Mouse (Mus musculus) kidney, embryonic 15.5 days (tissue): ENCODE measurements around the gene Wdr70. TPM values are rescaled to one million over a fixed set of nuclear protein-coding genes. Genes with fewer than 3 reads are reported as not detected.

Experiments used
- ATAC-seq: fragments of 200-750 bp; cut with Nextera tagmentation; replicated peaks from 2 replicates; pipeline ENCODE4 v1.8.0; 2017; ENCODE audit warnings: moderate TSS enrichment; ENCODE audit not compliant: low FRiP score
- H3K27ac ChIP-seq: fragments of 300-500 bp; sonication (generic); 2 replicates; pipeline ENCODE4 v1.5.1; 2015; ENCODE audit warnings: mild to moderate bottlenecking, inconsistent platforms
- H3K27me3 ChIP-seq: fragments of 300-500 bp; sonication (generic); 2 replicates; pipeline ENCODE4 v1.6.1; 2015; ENCODE audit warnings: inconsistent platforms
- H3K36me3 ChIP-seq: fragments of 300-500 bp; sonication (generic); 2 replicates; pipeline ENCODE4 v1.6.1; 2015; ENCODE audit warnings: inconsistent platforms
- H3K4me1 ChIP-seq: fragments of 300-500 bp; sonication (generic); 2 replicates; pipeline ENCODE4 v1.6.1; 2015; ENCODE audit warnings: inconsistent platforms
- H3K4me2 ChIP-seq: fragments of 300-500 bp; sonication (generic); 2 replicates; pipeline ENCODE4 v1.6.1; 2015; ENCODE audit warnings: moderate library complexity, mild to moderate bottlenecking, inconsistent platforms
- H3K4me3 ChIP-seq: fragments of 300-500 bp; sonication (generic); replicated peaks from 2 replicates; pipeline ENCODE4 v1.5.1; 2015; ENCODE audit warnings: mild to moderate bottlenecking, inconsistent platforms
- H3K9ac ChIP-seq: fragments of 300-500 bp; sonication (generic); 2 replicates; pipeline ENCODE4 v1.6.1; 2015; ENCODE audit warnings: mild to moderate bottlenecking, inconsistent platforms
- H3K9me3 ChIP-seq: fragments of 300-500 bp; sonication (generic); replicated peaks from 2 replicates; pipeline ENCODE4 v1.6.1; 2016; ENCODE audit warnings: inconsistent platforms
- WGBS: fragments of 180-500 bp; shearing (Covaris S2); methylation state at CpG from one replicate; pipeline ENCODE4 v1.1.7; 2015; ENCODE audit warnings: mixed read lengths; 5-methylcytosine and 5-hydroxymethylcytosine counted together
- microRNA-seq: library from miRNA; unstranded; fragments of <30 nt; microRNA quantifications from one replicate; pipeline ENCODE4, GENCODE M21; 2016
- polyA plus RNA-seq: library from polyadenylated mRNA; unstranded; fragments of >200 nt; fragmentation: Nextera tagmentation; extraction: Ambion mirVana; gene quantifications from 2 replicates; pipeline ENCODE4 v1.2.1, GENCODE M21; 2015

Gene Wdr70
- polyA plus RNA-seq, 1 experiment from 2014 or later = 59.4 TPM

- peak; percentile 83 for ATAC-seq
- Histone ChIP-seq H3K9me3 (no peaks in the 10 kb centered on the region), H3K4me2 (no peak overlapping the region), H3K27ac (peak overlapping the region; percentile 39; the same call in 1 of the 2 replicates), H3K27me3 (no peaks in the 10 kb centered on the region), H3K4me1 (0 out of 2 replicates have a peak, but pooled peaks cover 6% of the 10 kb centered on the region), H3K36me3 (peaks cover 30% of the 10 kb centered on the region), H3K9ac (no peak overlapping the region), H3K4me3 (no peak overlapping the region)
- WGBS = 40% methylated on average over 8 of the region's 8 CpGs
Measured at GRCm38 (mm10) chr15:7838060-7838920, 260.7 kb downstream of the Wdr70 start.

GRCm38 (mm10) chr15:7835404-7835803 is 263.6 kb downstream of the Wdr70 start:
- Histone ChIP-seq H3K9me3 (no peaks in the 10 kb centered on the region), H3K4me3 (no peak overlapping the region), H3K9ac (no peak overlapping the region), H3K4me1 (0 out of 2 replicates have a peak, but pooled peaks cover 6% of the 10 kb centered on the region), H3K36me3 (peaks cover 40% of the 10 kb centered on the region), H3K27me3 (no peaks in the 10 kb centered on the region), H3K4me2 (no peak overlapping the region), H3K27ac (no peak overlapping the region)
- no peak for ATAC-seq
- 84% methylated on average over 9 of the region's 9 CpGs for WGBS

GRCm38 (mm10) chr15:7825530-7825929 is 273.5 kb downstream of the Wdr70 start:
- Histone ChIP-seq H3K9ac (no peak overlapping the region), H3K36me3 (peaks cover 13% of the 10 kb centered on the region), H3K27ac (no peak overlapping the region), H3K4me1 (peaks cover 17% of the 10 kb centered on the region; the same call in 1 of the 2 replicates), H3K4me3 (no peak overlapping the region), H3K27me3 (no peaks in the 10 kb centered on the region), H3K9me3 (no peaks in the 10 kb centered on the region), H3K4me2 (no peak overlapping the region)
- whole genome bisulfite sequencing = 38% methylated on average over 6 of the region's 6 CpGs
- peak; percentile 71; the same call in 1 of the 2 replicates for ATAC-seq

GRCm38 (mm10) chr15:7823886-7824285 is 275.1 kb downstream of the Wdr70 start:
- Histone ChIP-seq H3K9me3 (no peaks in the 10 kb centered on the region), H3K4me1 (peaks cover 20% of the 10 kb centered on the region; the same call in 1 of the 2 replicates), H3K4me3 (no peak overlapping the region), H3K9ac (no peak overlapping the region), H3K36me3 (peaks cover 14% of the 10 kb centered on the region), H3K27ac (no peak overlapping the region), H3K27me3 (no peaks in the 10 kb centered on the region), H3K4me2 (no peak overlapping the region)
- no peak; the same call in 1 of the 2 replicates for ATAC-seq
- 58% methylated on average over 6 of the region's 6 CpGs for WGBS

Small RNAs within 50 kb of the gene (microRNA-seq; reads per million reads assigned to microRNA genes)
- not detected for gene Gm27529

Other genes starting within 250 kb of the Wdr70 start
- 18.8 and 19.7 TPM in 2 replicates for gene Nup155, start 10.1 kb upstream of the Wdr70 start, polyA plus RNA-seq
- gene Cplane1, start 69.9 kb upstream of the Wdr70 start, polyA plus RNA-seq = 8.9 and 9.3 TPM in 2 replicates